Mouse (Mus musculus) myocyte (in vitro differentiated cells): ENCODE results near the gene Nepn.

Experiments
- CEBPB ChIP-seq: IDR thresholded peaks from 2 replicates; pipeline ENCODE4 v1.6.1; 2011; ENCODE audit warnings: mild to moderate bottlenecking, moderate library complexity; ENCODE audit not compliant: poor library complexity, insufficient read depth, severe bottlenecking
- E2F4 ChIP-seq: IDR thresholded peaks from one replicate; pipeline ENCODE4 v1.6.1; 2011; ENCODE audit warnings: mild to moderate bottlenecking, control low read depth, moderate library complexity; ENCODE audit not compliant: insufficient read depth
- MAX ChIP-seq: IDR thresholded peaks from one replicate; pipeline ENCODE4 v1.6.1; 2011; ENCODE audit warnings: low read depth, mild to moderate bottlenecking, control low read depth
- MYOD1 ChIP-seq, 3 experiments: IDR thresholded peaks; one replicate each; pipeline ENCODE4 v1.6.1; 2011; ENCODE audit warnings: control low read depth in 2 of 3, low read depth in 2 of 3, mild to moderate bottlenecking in 2 of 3, moderate library complexity in 1 of 3; ENCODE audit not compliant: insufficient read length in 2 of 3, control insufficient read depth in 1 of 3
- MYOG ChIP-seq, 3 experiments: IDR thresholded peaks; one replicate each; pipeline ENCODE4 v1.6.1; 2011; ENCODE audit warnings: control low read depth in 2 of 3, low read depth in 2 of 3, mild to moderate bottlenecking in 2 of 3; ENCODE audit not compliant: insufficient read length in 2 of 3, control insufficient read depth in 1 of 3, insufficient read depth in 1 of 3
- POLR2A ChIP-seq: IDR thresholded peaks from one replicate; pipeline ENCODE4 v1.6.1; 2011; ENCODE audit warnings: low read depth, mild to moderate bottlenecking, control low read depth, moderate library complexity; ENCODE audit not compliant: insufficient read length
- POLR2AphosphoS2 ChIP-seq: IDR thresholded peaks from one replicate; pipeline ENCODE4 v1.6.1; 2011; ENCODE audit warnings: low read depth, control low read depth; ENCODE audit not compliant: insufficient read length
- SRF ChIP-seq: IDR thresholded peaks from one replicate; pipeline ENCODE4 v1.6.1; 2011; ENCODE audit warnings: low read depth; ENCODE audit not compliant: control insufficient read depth, insufficient read length
- TCF12 ChIP-seq: IDR thresholded peaks from one replicate; pipeline ENCODE4 v1.6.1; 2011; ENCODE audit warnings: mild to moderate bottlenecking, control low read depth; ENCODE audit not compliant: poor library complexity, insufficient read depth, severe bottlenecking
- TCF3 ChIP-seq: IDR thresholded peaks from one replicate; pipeline ENCODE4 v1.6.1; 2011; ENCODE audit warnings: low read depth, control low read depth; ENCODE audit not compliant: insufficient read length
- USF1 ChIP-seq: IDR thresholded peaks from one replicate; pipeline ENCODE4 v1.6.1; 2011; ENCODE audit warnings: low read depth, mild to moderate bottlenecking, control low read depth, moderate library complexity

DNA sequence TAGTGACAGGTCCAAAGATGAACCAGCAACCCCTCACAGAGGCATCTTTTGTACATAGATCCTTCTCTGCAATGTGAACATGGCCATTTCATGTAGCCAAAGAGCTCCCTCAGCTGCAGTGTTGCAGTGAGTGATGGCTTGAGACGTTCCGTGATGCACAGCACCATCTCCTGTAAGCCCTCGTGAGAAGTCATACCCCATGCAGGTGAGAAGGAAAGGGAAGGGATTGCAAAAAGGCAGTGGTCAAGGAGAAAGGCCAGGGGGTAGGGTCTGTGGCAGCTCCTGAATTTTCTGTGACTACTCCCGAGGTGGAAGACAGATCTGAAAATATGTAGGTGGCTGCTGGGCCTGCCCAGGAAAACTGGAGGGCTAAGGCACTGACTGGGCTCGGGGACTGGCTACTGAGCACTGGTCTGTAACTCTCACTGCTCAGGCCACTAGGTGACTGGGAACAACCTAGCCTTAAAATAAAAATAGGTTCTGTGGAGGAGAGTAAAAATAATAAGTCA lies at the start of gene Nepn:
- TF ChIP-seq E2F4 = no peak
- no peak for TF ChIP-seq POLR2A
- TF ChIP-seq MYOG (IDR thresholded peaks at IDR 0.05; ENCODE audit: control insufficient read depth in 1 of 3, insufficient read depth in 1 of 3, insufficient read length in 2 of 3, low read depth in 2 of 3) = no peak
- TF ChIP-seq USF1 = no peak
- TF ChIP-seq TCF12 = no peak
- TF ChIP-seq POLR2AphosphoS2 = no peak
- no peak for TF ChIP-seq MAX
- no peak for TF ChIP-seq MYOD1 (IDR thresholded peaks at IDR 0.05; ENCODE audit: control insufficient read depth in 1 of 3, insufficient read length in 2 of 3, low read depth in 2 of 3)
- no peak for TF ChIP-seq SRF
- no peak for TF ChIP-seq CEBPB
- TF ChIP-seq TCF3 = no peak
